Mouse (Mus musculus): Measurements from ENCODE around the gene Tgm7.

DNA sequence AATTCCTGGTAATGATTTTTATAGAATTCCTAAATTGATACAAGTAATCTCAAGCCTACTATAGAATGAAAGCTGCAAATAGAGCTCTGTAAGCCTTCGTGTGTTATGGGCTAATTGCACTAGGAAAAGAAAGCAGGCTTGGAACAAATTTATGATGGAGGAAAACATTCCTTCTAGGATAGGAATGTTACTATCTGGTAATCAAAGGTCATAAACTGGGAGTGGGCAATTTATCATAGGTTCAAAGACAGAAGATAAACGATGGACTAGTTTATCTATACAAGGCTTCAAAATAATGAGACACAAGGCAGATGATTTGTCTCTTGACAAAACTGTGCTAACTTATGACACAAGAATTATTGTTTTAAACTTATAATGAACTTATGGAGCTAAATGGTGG lies 48.3 kb downstream of the Tgm7 start:
- TF ChIP-seq CTCF (IDR thresholded peaks at IDR 0.05; ENCODE audit: low read depth, low read length) (no peak), POLR2A (IDR thresholded peaks at IDR 0.05; ENCODE audit: extremely low read depth, insufficient read depth, low read length) (no peak)

Measured in liver, adult 2 months (tissue).